Mouse (Mus musculus) stomach, embryonic 16.5 days (tissue): ENCODE results near the gene 9430097D07Rik. TPM values are rescaled to one million over a fixed set of nuclear protein-coding genes. Genes with fewer than 3 reads are reported as not detected.

Experiments used
- ATAC-seq: fragments of 200-750 bp; cut with Nextera tagmentation; 2 replicates; pipeline ENCODE4 v1.8.0; 2017; ENCODE audit warnings: moderate number of reproducible peaks, moderate TSS enrichment; ENCODE audit not compliant: insufficient read depth, low FRiP score
- H3K27ac ChIP-seq: fragments of 300-500 bp; sonication (generic); 2 replicates; pipeline ENCODE4 v1.5.1; 2014; ENCODE audit warnings: low read length
- H3K27me3 ChIP-seq: fragments of 300-500 bp; sonication (generic); 2 replicates; pipeline ENCODE4 v1.6.1; 2014; ENCODE audit warnings: low read length, control low read depth, mixed read lengths; ENCODE audit not compliant: control insufficient read depth, insufficient read depth
- H3K36me3 ChIP-seq: fragments of 300-500 bp; sonication (generic); 2 replicates; pipeline ENCODE4 v1.6.1; 2014; ENCODE audit warnings: low read length; ENCODE audit not compliant: control insufficient read depth, insufficient read depth
- H3K4me1 ChIP-seq: fragments of 300-500 bp; sonication (generic); 2 replicates; pipeline ENCODE4 v1.6.1; 2014; ENCODE audit warnings: low read length, control low read depth, mixed read lengths; ENCODE audit not compliant: control insufficient read depth, insufficient read depth
- H3K4me2 ChIP-seq: fragments of 300-500 bp; sonication (generic); 2 replicates; pipeline ENCODE4 v1.6.1; 2014; ENCODE audit warnings: low read depth, low read length, mixed read lengths
- H3K4me3 ChIP-seq: fragments of 300-500 bp; sonication (generic); replicated peaks from 2 replicates; pipeline ENCODE4 v1.5.1; 2014; ENCODE audit warnings: mild to moderate bottlenecking, low read length
- H3K9ac ChIP-seq: fragments of 300-500 bp; sonication (generic); 2 replicates; pipeline ENCODE4 v1.6.1; 2014; ENCODE audit warnings: low read length
- H3K9me3 ChIP-seq: fragments of 300-500 bp; sonication (generic); replicated peaks from 2 replicates; pipeline ENCODE4 v1.6.1; 2016; ENCODE audit warnings: low read length, control low read depth; ENCODE audit not compliant: control insufficient read depth
- WGBS: fragments of 180-500 bp; shearing (Covaris S2); extraction: QIAGEN DNeasy Blood & Tissue Kit; methylation state at CpG from one replicate; pipeline ENCODE4 v1.1.7; 2014; 5-methylcytosine and 5-hydroxymethylcytosine counted together
- polyA plus RNA-seq: library from polyadenylated mRNA; unstranded; fragments of >200 nt; fragmentation: Nextera tagmentation; extraction: Ambion mirVana; gene quantifications from 2 replicates; pipeline ENCODE4 v1.2.1, GENCODE M21; 2015

The 9430097D07Rik gene
- polyA plus RNA-seq, 1 experiment from 2014 or later = 0.10 TPM

DNA sequence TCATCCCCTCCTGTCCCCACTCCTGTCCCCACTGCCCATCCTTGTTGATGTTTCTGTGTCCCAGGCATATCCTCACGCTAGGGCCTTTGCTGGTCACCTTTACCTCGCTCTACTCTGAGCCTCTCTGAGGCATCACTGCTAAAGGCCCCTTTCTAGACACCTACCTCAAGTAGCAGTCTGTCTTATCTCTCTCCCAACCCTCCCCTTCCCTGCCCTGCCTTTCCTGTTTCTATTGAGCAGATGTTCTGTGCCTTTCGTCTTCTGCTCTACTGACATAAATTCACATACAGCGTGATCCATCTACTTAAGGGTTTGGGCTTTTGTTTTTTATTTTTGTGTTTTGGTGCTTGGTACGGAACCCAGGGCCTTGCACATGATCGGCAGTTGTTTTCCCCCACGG, 19.5 kb downstream of the 9430097D07Rik start:
- no peak for ATAC-seq
- H3K27ac ChIP-seq = peak overlapping the region; percentile 46; the same call in 1 of the 2 replicates
- WGBS = 75% methylated on average over 7 of the region's 7 CpGs
- H3K4me1 ChIP-seq = peaks cover 16% of the 10 kb centered on the region
- H3K27me3 ChIP-seq = no peaks in the 10 kb centered on the region
- peak overlapping the region; percentile 44; the same call in 1 of the 2 replicates for H3K9ac ChIP-seq
- H3K36me3 ChIP-seq = no peaks in the 10 kb centered on the region
- H3K4me3 ChIP-seq = no peak overlapping the region
- H3K9me3 ChIP-seq = no peaks in the 10 kb centered on the region
- H3K4me2 ChIP-seq = no peak overlapping the region

DNA sequence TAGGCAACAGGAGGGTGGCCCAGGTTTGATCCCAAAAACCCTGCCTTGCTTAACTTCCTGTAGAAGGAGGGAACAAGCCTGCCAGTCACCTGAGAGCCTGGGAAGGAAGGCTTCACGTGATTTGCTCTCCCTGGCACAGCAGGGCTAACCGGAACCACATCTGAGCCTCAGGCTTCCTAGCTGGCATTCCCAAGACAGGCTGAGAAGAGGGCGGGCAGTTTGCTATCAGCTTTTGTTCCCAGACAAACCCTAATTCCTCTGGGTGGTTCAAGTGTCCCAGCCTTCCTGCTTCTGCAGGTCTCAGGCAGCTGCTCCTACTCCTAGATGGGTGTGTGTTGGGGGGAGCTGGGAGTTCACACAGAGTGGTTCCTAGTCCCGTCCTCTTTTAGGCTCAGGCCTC, 20.0 kb downstream of the 9430097D07Rik start:
- Histone ChIP-seq H3K9ac (peak overlapping the region; percentile 44), H3K27ac (peak overlapping the region; percentile 46; the same call in 1 of the 2 replicates), H3K4me1 (peaks cover 21% of the 10 kb centered on the region), H3K4me3 (no peak overlapping the region), H3K9me3 (no peaks in the 10 kb centered on the region), H3K27me3 (no peaks in the 10 kb centered on the region), H3K36me3 (no peaks in the 10 kb centered on the region), H3K4me2 (no peak overlapping the region)
- 62% methylated on average over 4 of the region's 4 CpGs for WGBS
- peak; percentile 33; the same call in 1 of the 2 replicates for ATAC-seq

DNA sequence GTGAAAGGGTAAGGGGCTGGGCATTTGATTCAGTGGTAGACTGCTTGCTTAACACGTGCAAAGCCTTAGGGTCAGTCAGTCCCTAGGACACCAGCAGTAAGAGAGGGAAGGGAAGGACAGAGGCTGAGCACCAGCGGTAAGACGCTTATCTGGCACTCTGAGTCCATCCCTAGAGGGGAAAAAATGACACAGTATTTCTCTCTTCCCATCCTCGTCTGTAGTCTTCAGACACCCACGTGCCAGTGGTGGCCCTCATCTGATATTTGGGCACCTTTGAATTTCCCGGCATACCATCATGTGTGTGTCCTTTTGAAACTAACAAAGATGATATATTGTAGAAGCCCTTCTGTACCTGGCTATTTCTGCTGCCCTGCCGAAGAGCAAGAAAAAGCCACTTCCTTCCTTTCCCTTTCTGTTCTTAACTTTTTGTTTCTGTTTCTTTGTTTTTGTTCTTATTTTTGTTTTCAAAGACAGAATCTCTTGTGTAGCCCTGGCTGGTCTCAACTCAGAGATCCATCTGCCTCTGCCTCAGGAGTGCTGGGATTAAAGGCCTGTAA, 21.8 kb downstream of the 9430097D07Rik start:
- no peak overlapping the region for H3K4me2 ChIP-seq
- H3K27ac ChIP-seq = no peak overlapping the region
- H3K9ac ChIP-seq = no peak overlapping the region
- no peaks in the 10 kb centered on the region for H3K9me3 ChIP-seq
- H3K4me1 ChIP-seq = peaks cover 39% of the 10 kb centered on the region
- H3K4me3 ChIP-seq = no peak overlapping the region
- no peaks in the 10 kb centered on the region for H3K36me3 ChIP-seq
- 73% methylated on average over 7 of the region's 7 CpGs for WGBS
- ATAC-seq = no peak
- H3K27me3 ChIP-seq = no peaks in the 10 kb centered on the region

DNA sequence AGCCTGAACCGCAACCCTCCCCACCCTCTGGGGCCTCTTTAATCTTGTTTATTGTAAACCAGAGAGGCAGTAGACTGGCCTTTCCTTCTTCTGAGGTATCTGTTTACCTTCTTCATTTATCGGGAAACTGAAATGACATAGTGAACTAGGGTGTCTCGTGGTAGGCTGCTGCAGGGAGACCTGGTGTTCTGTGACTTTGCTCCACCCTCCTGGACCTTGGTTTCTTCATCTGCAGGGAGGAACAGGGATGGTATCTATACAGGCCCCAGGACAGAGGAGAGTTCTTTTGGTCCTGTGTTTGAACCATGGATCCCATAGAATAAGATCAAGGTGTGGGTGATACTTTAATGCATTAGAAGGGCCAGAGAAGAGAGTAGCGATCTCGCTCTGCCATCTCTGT, 24.2 kb downstream of the 9430097D07Rik start:
- no peaks in the 10 kb centered on the region for H3K36me3 ChIP-seq
- H3K4me1 ChIP-seq = peaks cover 49% of the 10 kb centered on the region
- H3K27me3 ChIP-seq = no peaks in the 10 kb centered on the region
- no peaks in the 10 kb centered on the region for H3K9me3 ChIP-seq
- H3K9ac ChIP-seq = peak overlapping the region; percentile 32; the same call in 1 of the 2 replicates
- no peak for ATAC-seq
- H3K4me2 ChIP-seq = no peak overlapping the region
- 66% methylated on average over 5 of the region's 5 CpGs for WGBS
- H3K27ac ChIP-seq = no peak overlapping the region
- H3K4me3 ChIP-seq = no peak overlapping the region

DNA sequence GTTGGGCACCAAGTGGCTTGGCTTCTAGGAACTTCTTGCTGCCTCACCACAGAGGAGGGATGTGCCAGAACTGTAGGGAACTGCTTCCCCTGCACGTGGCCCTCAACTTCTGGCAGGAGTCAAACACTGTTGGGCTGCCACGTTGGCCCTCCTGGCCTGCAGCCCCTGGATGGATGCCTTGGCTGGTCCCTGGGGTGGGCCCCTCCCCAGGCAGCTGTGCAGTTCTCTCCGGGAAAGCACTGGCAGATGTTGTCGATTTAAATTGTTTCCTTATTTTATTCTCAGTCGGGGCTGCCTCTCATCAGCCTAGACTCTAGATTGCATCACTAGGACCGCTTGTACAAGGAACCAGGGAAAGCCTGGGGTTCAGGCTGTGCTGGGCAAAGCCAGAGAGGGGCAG, 25.7 kb downstream of the 9430097D07Rik start:
- ATAC-seq = peak; percentile 48; the same call in 1 of the 2 replicates
- no peaks in the 10 kb centered on the region for H3K9me3 ChIP-seq
- peaks cover 41% of the 10 kb centered on the region for H3K4me1 ChIP-seq
- no peaks in the 10 kb centered on the region for H3K36me3 ChIP-seq
- H3K27me3 ChIP-seq = no peaks in the 10 kb centered on the region
- peak overlapping the region; percentile 11; the same call in 1 of the 2 replicates for H3K4me2 ChIP-seq
- H3K27ac ChIP-seq = peak overlapping the region; percentile 81
- no peak overlapping the region for H3K4me3 ChIP-seq
- WGBS = 37% methylated on average over 6 of the region's 6 CpGs
- H3K9ac ChIP-seq = peak overlapping the region; percentile 43; the same call in 1 of the 2 replicates

DNA sequence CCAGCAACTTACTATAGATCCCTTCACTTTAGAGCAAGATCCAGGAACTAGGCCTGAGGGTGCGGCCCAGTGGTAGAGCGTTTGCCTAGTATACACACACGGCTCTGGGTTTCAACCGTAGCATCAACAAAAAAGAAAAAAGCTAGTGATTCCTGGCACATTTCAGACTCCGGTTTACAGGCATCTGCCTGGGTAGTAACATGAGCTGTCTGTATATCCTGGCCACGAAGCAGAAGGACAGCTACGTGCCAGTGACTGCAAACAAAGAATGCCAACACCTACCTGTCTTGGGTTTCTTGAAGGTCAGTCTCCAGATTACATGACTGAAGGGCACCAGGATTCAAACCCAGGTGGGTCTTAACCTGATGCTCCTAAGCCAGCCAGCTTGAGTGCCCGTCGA, 26.3 kb downstream of the 9430097D07Rik start:
- H3K27ac ChIP-seq = peak overlapping the region; percentile 81
- no peaks in the 10 kb centered on the region for H3K9me3 ChIP-seq
- no peaks in the 10 kb centered on the region for H3K27me3 ChIP-seq
- peaks cover 41% of the 10 kb centered on the region for H3K4me1 ChIP-seq
- H3K4me2 ChIP-seq = no peak overlapping the region
- no peaks in the 10 kb centered on the region for H3K36me3 ChIP-seq
- H3K4me3 ChIP-seq = no peak overlapping the region
- 70% methylated on average over 9 of the region's 9 CpGs for WGBS
- ATAC-seq = no peak
- H3K9ac ChIP-seq = peak overlapping the region; percentile 43; the same call in 1 of the 2 replicates

DNA sequence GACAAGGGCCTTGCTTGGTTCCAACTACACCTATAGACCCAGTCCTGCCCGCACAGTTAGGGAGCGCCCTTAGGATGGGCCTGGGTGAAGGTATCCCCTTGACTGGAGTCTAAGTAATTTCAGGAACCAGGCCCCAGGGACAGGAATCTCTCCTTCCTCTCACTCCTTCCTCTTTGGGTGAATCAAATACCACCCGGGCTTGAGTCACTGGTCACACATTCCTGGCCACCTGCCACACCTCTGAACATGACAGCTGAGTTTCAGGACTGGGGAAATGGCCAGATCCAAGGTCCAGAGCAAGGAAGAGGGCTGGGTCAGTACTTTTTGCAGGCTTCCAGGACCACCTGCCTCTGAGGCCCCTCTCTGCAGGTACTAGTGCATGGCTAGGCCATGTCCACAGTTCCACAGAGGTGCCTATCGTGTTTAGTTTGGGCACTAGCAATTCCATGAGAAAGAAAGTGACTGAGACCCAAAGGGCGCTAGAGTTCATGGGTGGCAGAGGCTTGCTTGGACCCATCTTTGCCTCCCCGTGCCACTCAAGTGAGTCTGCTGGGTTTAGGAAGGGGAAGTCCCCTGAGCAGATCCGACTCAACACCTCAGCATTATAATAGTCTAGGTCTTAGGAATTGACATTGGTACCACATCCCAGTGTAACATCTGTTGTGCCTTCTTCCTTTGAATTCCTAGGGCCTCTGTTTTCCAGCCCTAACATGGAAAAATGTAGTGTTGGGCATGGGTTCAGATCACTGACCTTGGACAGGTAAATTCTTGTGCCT, 27.3 kb downstream of the 9430097D07Rik start:
- H3K27me3 ChIP-seq = no peaks in the 10 kb centered on the region
- no peak overlapping the region for H3K4me2 ChIP-seq
- 87% methylated on average over 7 of the region's 7 CpGs for WGBS
- peak; percentile 11; the same call in 1 of the 2 replicates for ATAC-seq
- H3K4me1 ChIP-seq = peaks cover 43% of the 10 kb centered on the region
- no peaks in the 10 kb centered on the region for H3K36me3 ChIP-seq
- H3K4me3 ChIP-seq = no peak overlapping the region
- no peak overlapping the region for H3K9ac ChIP-seq
- H3K27ac ChIP-seq = peak overlapping the region; percentile 26; the same call in 1 of the 2 replicates
- H3K9me3 ChIP-seq = no peaks in the 10 kb centered on the region

DNA sequence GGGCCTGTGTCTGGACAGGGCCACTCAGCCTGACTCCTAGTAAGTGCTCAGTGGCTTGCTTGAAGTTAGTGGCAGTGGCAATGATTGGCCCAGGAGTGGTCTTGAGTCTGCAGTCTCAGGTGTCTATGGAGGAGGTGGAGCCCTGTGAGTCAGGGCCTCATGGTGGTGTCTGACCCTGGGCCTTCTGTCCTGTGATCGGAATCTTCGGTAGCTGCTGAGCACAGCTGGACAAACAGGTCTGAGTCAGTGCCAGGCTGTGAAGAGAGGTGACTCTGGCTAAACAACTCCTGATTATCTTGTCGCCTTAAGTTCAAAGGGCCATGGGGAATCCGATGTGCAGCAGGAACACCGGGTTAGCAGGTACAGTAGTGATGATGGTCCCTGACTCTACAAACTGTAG, 28.1 kb downstream of the 9430097D07Rik start:
- Histone ChIP-seq H3K4me3 (no peak overlapping the region), H3K27ac (no peak overlapping the region), H3K9me3 (no peaks in the 10 kb centered on the region), H3K27me3 (no peaks in the 10 kb centered on the region), H3K4me1 (peaks cover 50% of the 10 kb centered on the region), H3K9ac (no peak overlapping the region), H3K36me3 (no peaks in the 10 kb centered on the region), H3K4me2 (no peak overlapping the region)
- 68% methylated on average over 5 of the region's 5 CpGs for WGBS
- ATAC-seq = no peak

DNA sequence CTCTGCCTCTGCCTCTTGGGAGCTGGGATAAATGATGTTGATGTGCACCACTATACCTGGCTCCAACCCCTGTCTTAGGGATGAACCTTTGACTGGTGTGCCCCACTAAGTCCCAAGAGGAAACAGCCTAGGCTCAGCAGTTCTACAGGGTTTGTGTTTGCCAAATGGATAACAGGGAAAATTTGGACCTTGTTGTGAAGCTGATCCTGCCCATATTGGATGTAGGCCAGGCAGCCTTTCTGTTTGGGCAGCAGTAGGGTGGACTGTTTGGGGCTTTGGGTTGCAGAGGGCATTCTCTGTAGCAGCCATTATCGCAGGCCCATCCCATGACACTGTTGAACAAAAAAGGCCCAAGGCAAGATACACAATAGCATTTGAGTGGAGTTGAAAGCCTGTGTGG, 28.5 kb downstream of the 9430097D07Rik start:
- Histone ChIP-seq H3K9ac (no peak overlapping the region), H3K4me3 (no peak overlapping the region), H3K27ac (no peak overlapping the region), H3K4me2 (no peak overlapping the region), H3K27me3 (no peaks in the 10 kb centered on the region), H3K4me1 (peaks cover 54% of the 10 kb centered on the region), H3K36me3 (no peaks in the 10 kb centered on the region), H3K9me3 (no peaks in the 10 kb centered on the region)
- no peak for ATAC-seq
- 90% methylated on average over 1 of the region's 1 CpGs for WGBS
